Mouse (Mus musculus): ENCODE data around the gene Cyp2w1. TPM values are rescaled to one million over a fixed set of nuclear protein-coding genes. Genes with fewer than 3 reads are reported as not detected.

Cyp2w1 gene
- polyA plus RNA-seq, 1 experiment from 2014 or later, result not detected

GRCm38 (mm10) chr5:139351134-139351533 is 1.3 kb upstream of the Cyp2w1 start, which contains the start of gene Cox19:
TSS of gene Cox19 (minus strand) at chr5:139351418.
- H3K9ac ChIP-seq (replicated peaks), result 0 out of 2 replicates have a peak within 1 kb of the TSS, but pooled peaks have one; percentile 10
- no peaks in the 10 kb centered on the region for H3K36me3 ChIP-seq
- no peak within 1 kb of the TSS for H3K4me2 ChIP-seq
- no peaks in the 10 kb centered on the region for H3K9me3 ChIP-seq (replicated peaks)
- ATAC-seq (ENCODE audit: low FRiP score), result no peak
- no peak within 1 kb of the TSS for H3K27ac ChIP-seq (replicated peaks)
- H3K4me1 ChIP-seq, result 0 out of 2 replicates have a peak, but pooled peaks cover 3% of the 10 kb centered on the region
- H3K27me3 ChIP-seq (replicated peaks), result 0 out of 2 replicates have a peak, but pooled peaks cover 2% of the 10 kb centered on the region
- WGBS, result 59% methylated on average over 5 of the region's 5 CpGs
- H3K4me3 ChIP-seq (replicated peaks), result no peak within 1 kb of the TSS

GRCm38 (mm10) chr5:139351628-139352027 is 789 bp upstream of the Cyp2w1 start:
- 29% methylated on average over 8 of the region's 8 CpGs for WGBS
- H3K9ac ChIP-seq (replicated peaks), result 0 out of 2 replicates have a peak overlapping the region, but pooled peaks have one; percentile 10
- peaks cover 5% of the 10 kb centered on the region; the same call in 1 of the 2 replicates for H3K4me1 ChIP-seq
- no peak overlapping the region for H3K4me2 ChIP-seq
- no peak overlapping the region for H3K27ac ChIP-seq (replicated peaks)
- ATAC-seq (ENCODE audit: low FRiP score), result no peak
- H3K9me3 ChIP-seq (replicated peaks), result no peaks in the 10 kb centered on the region
- 0 out of 2 replicates have a peak, but pooled peaks cover 3% of the 10 kb centered on the region for H3K27me3 ChIP-seq (replicated peaks)
- no peak overlapping the region for H3K4me3 ChIP-seq (replicated peaks)
- no peaks in the 10 kb centered on the region for H3K36me3 ChIP-seq

GRCm38 (mm10) chr5:139353496-139353895 is 1.1 kb downstream of the Cyp2w1 start:
- Histone ChIP-seq H3K36me3 (no peaks in the 10 kb centered on the region), H3K4me1 (peaks cover 7% of the 10 kb centered on the region), H3K27ac (replicated peaks) (no peak overlapping the region), H3K27me3 (replicated peaks) (0 out of 2 replicates have a peak, but pooled peaks cover 3% of the 10 kb centered on the region), H3K9me3 (replicated peaks) (no peaks in the 10 kb centered on the region), H3K9ac (replicated peaks) (no peak overlapping the region), H3K4me2 (no peak overlapping the region), H3K4me3 (replicated peaks) (no peak overlapping the region)
- ATAC-seq (ENCODE audit: low FRiP score), result no peak
- WGBS, result 64% methylated on average over 10 of the region's 10 CpGs

DNA sequence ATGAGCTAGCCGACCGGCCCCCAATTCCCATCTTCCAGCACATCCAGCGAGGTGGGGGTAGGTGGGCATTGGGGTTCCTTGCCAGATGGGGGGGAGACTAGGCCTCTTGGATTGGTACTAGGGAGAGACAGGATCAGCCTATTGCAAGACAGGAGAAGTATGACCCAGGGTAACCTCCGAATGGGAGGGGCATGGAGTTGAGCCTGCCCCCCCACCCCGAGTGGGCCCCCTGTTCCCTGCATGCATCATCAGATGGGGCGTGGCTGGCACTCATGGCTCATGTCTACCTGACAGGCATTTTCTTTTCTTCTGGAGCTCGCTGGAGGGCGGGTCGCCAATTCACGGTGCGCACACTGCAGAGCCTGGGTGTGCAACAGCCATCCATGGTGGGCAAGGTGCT is 1.5 kb downstream of the Cyp2w1 start:
- 93% methylated on average over 11 of the region's 11 CpGs for WGBS
- no peaks in the 10 kb centered on the region for H3K36me3 ChIP-seq
- ATAC-seq (ENCODE audit: low FRiP score), result no peak
- peaks cover 7% of the 10 kb centered on the region for H3K4me1 ChIP-seq
- H3K27ac ChIP-seq (replicated peaks), result no peak overlapping the region
- no peak overlapping the region for H3K9ac ChIP-seq (replicated peaks)
- no peaks in the 10 kb centered on the region for H3K9me3 ChIP-seq (replicated peaks)
- no peak overlapping the region for H3K4me2 ChIP-seq
- H3K4me3 ChIP-seq (replicated peaks), result no peak overlapping the region
- 0 out of 2 replicates have a peak, but pooled peaks cover 3% of the 10 kb centered on the region for H3K27me3 ChIP-seq (replicated peaks)

- Histone ChIP-seq H3K27me3 (replicated peaks) (0 out of 2 replicates have a peak, but pooled peaks cover 3% of the 10 kb centered on the region), H3K36me3 (no peaks in the 10 kb centered on the region), H3K9ac (replicated peaks) (no peak overlapping the region), H3K4me1 (peaks cover 7% of the 10 kb centered on the region), H3K9me3 (replicated peaks) (no peaks in the 10 kb centered on the region), H3K4me2 (no peak overlapping the region), H3K27ac (replicated peaks) (no peak overlapping the region), H3K4me3 (replicated peaks) (no peak overlapping the region)
- ATAC-seq (ENCODE audit: low FRiP score), result no peak
- WGBS, result 39% methylated on average over 19 of the region's 19 CpGs
Measured at GRCm38 (mm10) chr5:139355235-139355772, 2.9 kb downstream of the Cyp2w1 start.

DNA sequence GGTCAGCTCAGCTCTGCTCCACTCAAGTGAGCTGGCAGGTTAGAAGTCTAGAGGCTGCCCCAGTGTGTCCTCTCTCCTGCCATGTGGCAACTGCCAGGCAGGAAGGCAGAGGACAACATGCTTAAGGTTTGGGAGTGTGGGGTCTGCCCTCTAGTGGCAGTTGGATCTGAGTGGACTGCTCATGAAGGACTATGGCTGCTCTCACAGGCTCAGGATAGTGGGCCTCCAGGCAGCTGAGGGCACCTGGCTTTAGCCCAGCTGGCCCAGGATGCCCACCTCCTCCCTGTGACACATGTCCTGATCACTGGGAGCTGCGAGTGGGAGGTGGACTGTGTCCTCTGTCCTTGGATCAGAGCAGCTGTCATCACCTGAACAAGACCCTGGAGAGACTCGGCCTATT is 6.2 kb downstream of the Cyp2w1 start:
- WGBS, result 75% methylated on average over 2 of the region's 2 CpGs
- no peak overlapping the region for H3K4me2 ChIP-seq
- peaks cover 4% of the 10 kb centered on the region for H3K4me1 ChIP-seq
- no peak for ATAC-seq (ENCODE audit: low FRiP score)
- no peak overlapping the region for H3K4me3 ChIP-seq (replicated peaks)
- no peaks in the 10 kb centered on the region; the same call in 1 of the 2 replicates for H3K36me3 ChIP-seq
- H3K9ac ChIP-seq (replicated peaks), result no peak overlapping the region
- H3K27ac ChIP-seq (replicated peaks), result no peak overlapping the region
- H3K9me3 ChIP-seq (replicated peaks), result no peaks in the 10 kb centered on the region
- H3K27me3 ChIP-seq (replicated peaks), result 0 out of 2 replicates have a peak, but pooled peaks cover 3% of the 10 kb centered on the region

- H3K4me2 ChIP-seq, result no peak overlapping the region
- no peaks in the 10 kb centered on the region for H3K9me3 ChIP-seq (replicated peaks)
- H3K27ac ChIP-seq (replicated peaks), result no peak overlapping the region
- no peak overlapping the region for H3K9ac ChIP-seq (replicated peaks)
- H3K4me1 ChIP-seq, result peaks cover 4% of the 10 kb centered on the region
- no peak overlapping the region for H3K4me3 ChIP-seq (replicated peaks)
- 0 out of 2 replicates have a peak, but pooled peaks cover 3% of the 10 kb centered on the region for H3K27me3 ChIP-seq (replicated peaks)
- H3K36me3 ChIP-seq, result no peaks in the 10 kb centered on the region; the same call in 1 of the 2 replicates
- ATAC-seq (ENCODE audit: low FRiP score), result no peak
- WGBS, result 97% methylated on average over 5 of the region's 5 CpGs
Measured at GRCm38 (mm10) chr5:139359244-139359643, 6.8 kb downstream of the Cyp2w1 start.

- ATAC-seq (ENCODE audit: low FRiP score), result no peak
- Histone ChIP-seq H3K36me3 (no peaks in the 10 kb centered on the region; the same call in 1 of the 2 replicates), H3K9ac (replicated peaks) (no peak overlapping the region), H3K4me2 (no peak overlapping the region), H3K9me3 (replicated peaks) (no peaks in the 10 kb centered on the region), H3K4me3 (replicated peaks) (no peak overlapping the region), H3K27me3 (replicated peaks) (no peaks in the 10 kb centered on the region), H3K27ac (replicated peaks) (no peak overlapping the region), H3K4me1 (peaks cover 13% of the 10 kb centered on the region)
- 73% methylated on average over 7 of the region's 7 CpGs for WGBS
Measured at GRCm38 (mm10) chr5:139363858-139364257, 11.4 kb downstream of the Cyp2w1 start.

- WGBS, result 38% methylated on average over 12 of the region's 12 CpGs
Measured at GRCm38 (mm10) chr5:139364260-139364910, 12.0 kb downstream of the Cyp2w1 start.

DNA sequence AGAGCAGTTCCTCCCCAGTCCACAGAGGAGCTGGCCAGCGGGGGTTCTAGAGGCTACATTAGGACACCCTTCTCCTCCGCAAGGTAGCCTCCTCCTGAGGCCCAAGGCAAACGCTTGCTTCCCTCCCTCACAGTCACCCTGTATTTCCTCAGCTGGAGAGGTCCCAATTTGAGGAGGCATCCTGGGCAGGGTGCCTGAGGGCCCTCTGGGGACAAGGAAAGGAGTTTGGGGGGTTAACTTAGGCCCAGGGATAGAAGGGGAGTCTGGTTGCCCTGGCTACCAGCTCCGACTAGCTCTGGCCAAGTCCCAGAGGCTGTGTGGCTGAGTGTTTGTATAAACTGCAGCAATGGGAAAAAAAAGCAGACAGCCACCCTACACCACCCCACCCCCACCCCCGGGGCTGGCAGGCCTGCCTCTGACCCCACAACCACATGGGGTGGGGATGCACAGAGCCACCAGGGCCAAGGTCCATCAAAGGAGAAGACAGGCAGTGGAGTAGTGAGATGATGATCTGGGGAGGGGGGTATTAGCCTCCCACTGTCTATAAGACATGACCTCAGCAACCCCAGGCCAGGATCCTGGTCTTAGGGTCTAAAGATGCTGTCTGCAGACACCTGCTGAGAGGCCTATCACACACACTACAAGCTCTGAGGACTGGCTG is 12.6 kb downstream of the Cyp2w1 start:
- peak; percentile 36 for ATAC-seq (ENCODE audit: low FRiP score)
- Histone ChIP-seq H3K4me1 (peaks cover 18% of the 10 kb centered on the region), H3K27me3 (replicated peaks) (no peaks in the 10 kb centered on the region), H3K27ac (replicated peaks) (peak overlapping the region; percentile 57), H3K4me2 (0 out of 2 replicates have a peak overlapping the region, but pooled peaks have one; percentile 9), H3K36me3 (no peaks in the 10 kb centered on the region; the same call in 1 of the 2 replicates), H3K9ac (replicated peaks) (no peak overlapping the region), H3K4me3 (replicated peaks) (no peak overlapping the region), H3K9me3 (replicated peaks) (no peaks in the 10 kb centered on the region)
- 42% methylated on average over 5 of the region's 5 CpGs for WGBS

More at GRCm38 (mm10) chr5:139364260-139364910, 12.0 kb downstream of the Cyp2w1 start:
- H3K4me1 ChIP-seq, result peaks cover 13% of the 10 kb centered on the region
- H3K27ac ChIP-seq (replicated peaks), result peak overlapping the region; percentile 57
- no peaks in the 10 kb centered on the region for H3K27me3 ChIP-seq (replicated peaks)
- 0 out of 2 replicates have a peak overlapping the region, but pooled peaks have one; percentile 9 for H3K4me2 ChIP-seq
- no peak overlapping the region for H3K9ac ChIP-seq (replicated peaks)
- ATAC-seq (ENCODE audit: low FRiP score), result peak; percentile 62
- H3K9me3 ChIP-seq (replicated peaks), result no peaks in the 10 kb centered on the region
- no peaks in the 10 kb centered on the region; the same call in 1 of the 2 replicates for H3K36me3 ChIP-seq
- H3K4me3 ChIP-seq (replicated peaks), result no peak overlapping the region

DNA sequence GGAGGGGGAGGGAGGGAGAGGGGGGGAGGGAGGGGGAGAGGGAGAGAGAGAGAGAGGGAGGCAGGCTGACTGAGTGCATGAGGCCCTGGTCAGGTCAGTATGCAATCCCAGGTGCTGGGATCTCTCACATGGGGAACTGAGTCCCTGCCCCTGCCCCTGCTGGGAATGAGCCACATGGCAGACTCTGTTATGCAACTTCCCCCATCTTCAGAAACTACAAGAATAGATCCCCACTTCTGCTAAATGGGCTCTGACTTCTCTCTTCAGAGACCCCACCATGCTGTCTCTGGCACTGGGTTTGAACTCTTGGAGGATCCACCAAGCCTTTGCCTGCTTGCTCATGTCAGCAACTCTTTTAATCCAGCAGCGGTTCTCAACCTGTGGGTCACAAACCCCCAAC is 13.4 kb downstream of the Cyp2w1 start:
- ATAC-seq (ENCODE audit: low FRiP score), result no peak
- Histone ChIP-seq H3K36me3 (no peaks in the 10 kb centered on the region; the same call in 1 of the 2 replicates), H3K4me2 (no peak overlapping the region), H3K27ac (replicated peaks) (no peak overlapping the region), H3K4me3 (replicated peaks) (no peak overlapping the region), H3K4me1 (peaks cover 26% of the 10 kb centered on the region), H3K9me3 (replicated peaks) (no peaks in the 10 kb centered on the region), H3K9ac (replicated peaks) (no peak overlapping the region), H3K27me3 (replicated peaks) (no peaks in the 10 kb centered on the region)
- 81% methylated on average over 1 of the region's 1 CpGs for WGBS

Data from neural tube, embryonic 15.5 days (tissue).